Mouse (Mus musculus): ENCODE data around the gene Gm10972. TPM values are rescaled to one million over a fixed set of nuclear protein-coding genes. Genes with fewer than 3 reads are reported as not detected.
"Not testable (repeated sequence)": the region's sequence is repeated elsewhere in the genome, so short reads cannot be mapped to it uniquely, and the experiment has no call there.

The Gm10972 gene
- total RNA-seq, 2 experiments from 2014 or later: not detected

GRCm38 (mm10) chr3:94659142-94659748 is 16.3 kb downstream of the Gm10972 start:
- DNase-seq: not testable (repeated sequence)

GRCm38 (mm10) chr3:94660841-94661240 is 17.9 kb downstream of the Gm10972 start:
- DNase-seq: not testable (repeated sequence)

- not testable (repeated sequence) for DNase-seq
These were observed 22.3 kb downstream of the Gm10972 start for GRCm38 (mm10) chr3:94665060-94665802.

- not testable (repeated sequence) for DNase-seq
These were observed 23.0 kb downstream of the Gm10972 start for GRCm38 (mm10) chr3:94665896-94666295.

GRCm38 (mm10) chr3:94675101-94675500 is 32.2 kb downstream of the Gm10972 start:
- not testable (repeated sequence) for DNase-seq

- DNase-seq: no peak
These were observed 36.5 kb downstream of the Gm10972 start for GRCm38 (mm10) chr3:94679351-94679841.

- not testable (repeated sequence) for DNase-seq
These were observed 37.1 kb downstream of the Gm10972 start for GRCm38 (mm10) chr3:94680032-94680431.

GRCm38 (mm10) chr3:94680783-94681182 is 37.9 kb downstream of the Gm10972 start:
- no peak for DNase-seq

- DNase-seq: no peak
These were observed 40.7 kb downstream of the Gm10972 start for GRCm38 (mm10) chr3:94683646-94684045.

GRCm38 (mm10) chr3:94685989-94686772 is 43.3 kb downstream of the Gm10972 start:
- not testable (repeated sequence) for DNase-seq

GRCm38 (mm10) chr3:94688698-94689097 is 45.8 kb downstream of the Gm10972 start:
- DNase-seq: not testable (repeated sequence)

GRCm38 (mm10) chr3:94689195-94689594 is 46.3 kb downstream of the Gm10972 start:
- not testable (repeated sequence) for DNase-seq

GRCm38 (mm10) chr3:94690162-94690561 is 47.2 kb downstream of the Gm10972 start:
- DNase-seq: not testable (repeated sequence)

- no peak for DNase-seq
These were observed 47.8 kb downstream of the Gm10972 start for GRCm38 (mm10) chr3:94690616-94691247.

GRCm38 (mm10) chr3:94691694-94692093 is 48.8 kb downstream of the Gm10972 start:
- not testable (repeated sequence) for DNase-seq

Other genes with a start within 250 kb of the Gm10972 start
- 1 to 10 TPM in 1 of 2 experiments, under 1 TPM in 1; 0.78 to 1.2 TPM for gene Lingo4, start 244.6 kb upstream of the Gm10972 start, total RNA-seq (2021)
- gene Tdrkh, start 229.8 kb upstream of the Gm10972 start, total RNA-seq (2021): 10 to 100 TPM; 39.1 to 43.4 TPM
- 10 to 100 TPM; 44.7 to 45.3 TPM for gene Mrpl9, start 199.8 kb upstream of the Gm10972 start, total RNA-seq (2021)
- gene Oaz3, start 199.2 kb upstream of the Gm10972 start, total RNA-seq (2021): not detected
- 100 to 1,000 TPM; 156 to 195 TPM for gene Celf3, start 164.8 kb upstream of the Gm10972 start, total RNA-seq (2021)
- 1 to 10 TPM; 5.7 to 6.3 TPM for gene Riiad1, start 162.8 kb upstream of the Gm10972 start, total RNA-seq (2021)
- gene Snx27, start 60.4 kb upstream of the Gm10972 start, total RNA-seq (2021): 100 to 1,000 TPM; 113 to 119 TPM
- gene Tuft1, start 15.8 kb downstream of the Gm10972 start, total RNA-seq (2021): 1 to 10 TPM; 2.7 to 2.9 TPM
- gene Selenbp2, start 50.4 kb downstream of the Gm10972 start, total RNA-seq (2021): 1 to 10 TPM; 1.7 to 2.6 TPM
- 1 to 10 TPM; 3.2 to 3.6 TPM for gene Cgn, start 143.4 kb downstream of the Gm10972 start, total RNA-seq (2021)
- 10 to 100 TPM; 54.4 to 62.5 TPM for gene Pogz, start 194.5 kb downstream of the Gm10972 start, total RNA-seq (2021)
- gene Psmb4, start 243.8 kb downstream of the Gm10972 start, total RNA-seq (2021): 100 to 1,000 TPM; 275 to 292 TPM

Measured in layer of hippocampus, postnatal 36 days (tissue).